Mouse (Mus musculus) embryo, embryonic 10.5 days (tissue): ENCODE measurements at regions not wholly inside any gene's neighbourhood (a gene's known extent, or its start where the extent isn't known, plus 50 kb on each side); places are given as distances from the start of the nearest gene placed in this dataset.
A peak's percentile ranks its signal among the peaks of the same experiment; 100 is the strongest.
"Not testable (repeated sequence)": the region's sequence is repeated elsewhere in the genome, so short reads cannot be mapped to it uniquely, and the experiment has no call there.

Experiments used
- DNase-seq: peaks from one replicate; pipeline ENCODE4 v3.0.0-alpha.2; 2015; ENCODE audit warnings: low spot score

- no peak for DNase-seq
Observed at GRCm38 (mm10) chr15:3171774-3172173, 96.6 kb upstream of the Selenop start.

GRCm38 (mm10) chr15:3174072-3174471 is 94.3 kb upstream of the Selenop start:
- DNase-seq = no peak

DNA sequence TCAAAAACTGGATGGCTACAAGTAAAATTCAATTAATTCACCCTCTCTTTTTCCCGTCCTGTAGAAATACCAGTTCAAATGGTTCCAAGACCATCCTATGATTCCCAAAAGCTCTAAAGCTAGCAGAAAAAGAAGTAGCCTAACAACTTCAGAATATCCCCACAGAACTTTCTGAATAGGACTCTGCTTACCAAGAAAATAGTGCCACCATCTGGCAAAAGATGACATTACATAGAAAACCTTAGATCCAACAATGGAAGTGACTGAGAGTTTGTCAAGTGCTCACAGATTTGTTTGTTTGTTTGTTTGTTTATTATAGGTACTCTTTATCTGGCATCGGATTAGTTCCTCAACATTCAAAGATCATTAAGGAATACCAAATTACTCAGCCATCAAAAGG is 93.5 kb upstream of the Selenop start:
- DNase-seq = peak; percentile 5

- DNase-seq = peak; percentile 83
Observed at GRCm38 (mm10) chr15:3201912-3202653, 66.3 kb upstream of the Selenop start.

DNA sequence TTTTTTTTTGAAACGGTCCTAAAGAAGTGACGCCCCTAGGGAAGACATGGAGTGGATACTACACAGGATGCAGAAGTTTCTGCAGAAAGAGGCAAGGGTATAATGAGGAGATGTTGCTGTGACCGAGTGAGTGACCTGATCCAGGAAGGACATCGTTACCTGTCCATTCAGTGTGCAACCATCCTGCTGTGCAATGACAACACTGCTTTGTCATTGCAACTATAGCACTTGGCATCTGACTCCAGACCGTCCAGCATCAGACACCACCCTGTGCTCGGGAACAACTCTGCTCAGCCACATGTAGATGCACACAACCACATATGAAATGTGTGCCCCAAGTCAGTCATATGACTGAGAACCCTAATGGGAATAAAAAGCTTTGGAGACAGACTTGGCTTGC is 62.8 kb upstream of the Selenop start:
- no peak for DNase-seq

GRCm38 (mm10) chr15:3206076-3206475 is 62.3 kb upstream of the Selenop start:
- DNase-seq = not testable (repeated sequence)

- DNase-seq = peak; percentile 80
Observed at GRCm38 (mm10) chr15:3213721-3214120, 54.6 kb upstream of the Selenop start.

DNA sequence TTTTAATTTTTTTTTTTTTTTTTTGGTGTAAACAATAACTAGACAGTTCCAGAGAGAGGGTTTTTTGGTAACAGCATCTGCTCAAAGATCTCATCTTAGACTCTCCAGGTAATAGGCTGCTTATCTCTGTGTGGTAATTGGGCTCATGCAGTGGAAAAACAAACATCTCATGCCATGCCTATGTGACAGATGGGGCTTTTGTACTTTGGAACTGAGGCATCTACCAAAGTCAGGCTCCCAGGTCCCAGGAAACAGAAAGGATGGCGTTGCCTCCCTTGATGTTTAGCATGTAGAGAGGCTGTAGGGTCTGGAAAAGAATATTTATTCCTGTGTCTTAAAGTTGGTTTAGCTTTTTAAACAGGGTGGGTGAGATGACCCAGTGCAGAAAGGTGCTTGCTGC is 53.1 kb upstream of the Selenop start:
- DNase-seq = no peak
